Mouse (Mus musculus) adrenal gland, postnatal 10 days (tissue): Measurements from ENCODE around the gene B3galnt1. TPM values are rescaled to one million over a fixed set of nuclear protein-coding genes. Genes with fewer than 3 reads are reported as not detected.

Experiments used
- DNase-seq: peaks from one replicate; pipeline ENCODE4 v3.0.0; 2021; ENCODE audit warnings: mixed read lengths
- long read RNA-seq, 2 experiments: library from polyadenylated mRNA; stranded (forward); transcript quantifications; one replicate each; pipeline ENCODE4 v2.0.0; 2021
- total RNA-seq, 2 experiments: library from RNA; stranded (reverse); gene quantifications; 2 replicates each; pipeline ENCODE4 v1.2.3; 2021

Gene B3galnt1
- 10 to 100 TPM; 14.1 to 15.9 TPM for total RNA-seq
- long read RNA-seq, experiment 1, transcript B3galnt1-201 (3 exons, 2,028 nt): major isoform, 18 of 23 reads
- long read RNA-seq, experiment 1, partial matches to known transcripts: 3 of 23 reads
- long read RNA-seq, experiment 1, other reads (novel, unspliced or antisense): 2 of 23 reads
- long read RNA-seq, experiment 2, transcript B3galnt1-201 (3 exons, 2,028 nt): major isoform, 16 of 23 reads
- long read RNA-seq, experiment 2, partial matches to known transcripts: 0 of 23 reads
- long read RNA-seq, experiment 2, other reads (novel, unspliced or antisense): 7 of 23 reads

GRCm38 (mm10) chr3:69598261-69599165 lies at the start of gene B3galnt1:
B3galnt1 (minus strand) TSS chr3:69598960.
- DNase-seq: peak; percentile 82

GRCm38 (mm10) chr3:69634521-69634920 lies 35.8 kb upstream of the B3galnt1 start:
- DNase-seq: peak; percentile 35

- no peak for DNase-seq
These were observed 35.1 kb upstream of the B3galnt1 start for GRCm38 (mm10) chr3:69633706-69634420.

GRCm38 (mm10) chr3:69626963-69627590 lies 28.3 kb upstream of the B3galnt1 start:
- peak; percentile 30 for DNase-seq

GRCm38 (mm10) chr3:69626213-69626962 lies 27.6 kb upstream of the B3galnt1 start:
- DNase-seq: no peak

- DNase-seq: peak; percentile 31
These were observed 25.4 kb upstream of the B3galnt1 start for GRCm38 (mm10) chr3:69624182-69624581.

- no peak for DNase-seq
These were observed 9.1 kb upstream of the B3galnt1 start for GRCm38 (mm10) chr3:69607909-69608308.

- no peak for DNase-seq
These were observed 8.7 kb upstream of the B3galnt1 start for GRCm38 (mm10) chr3:69607468-69607867.

- no peak for DNase-seq
These were observed 8.2 kb upstream of the B3galnt1 start for GRCm38 (mm10) chr3:69606923-69607322.

GRCm38 (mm10) chr3:69599166-69599500 lies 373 bp upstream of the B3galnt1 start:
- no peak for DNase-seq

GRCm38 (mm10) chr3:69597816-69598215 lies 944 bp downstream of the B3galnt1 start:
- peak; percentile 4 for DNase-seq

- no peak for DNase-seq
These were observed 1.5 kb downstream of the B3galnt1 start for GRCm38 (mm10) chr3:69597211-69597610.

GRCm38 (mm10) chr3:69596116-69596515 lies 2.6 kb downstream of the B3galnt1 start:
- no peak for DNase-seq

GRCm38 (mm10) chr3:69594071-69594470 lies 4.7 kb downstream of the B3galnt1 start:
- DNase-seq: peak; percentile 8

- no peak for DNase-seq
These were observed 5.3 kb downstream of the B3galnt1 start for GRCm38 (mm10) chr3:69593426-69593825.

- no peak for DNase-seq
These were observed 10.5 kb downstream of the B3galnt1 start for GRCm38 (mm10) chr3:69588101-69588760.

GRCm38 (mm10) chr3:69583798-69584197 lies 15.0 kb downstream of the B3galnt1 start:
- DNase-seq: no peak

GRCm38 (mm10) chr3:69578791-69579190 lies 20.0 kb downstream of the B3galnt1 start:
- DNase-seq: no peak

- DNase-seq: no peak
These were observed 22.0 kb downstream of the B3galnt1 start for GRCm38 (mm10) chr3:69576715-69577114.

- DNase-seq: no peak
These were observed 23.2 kb downstream of the B3galnt1 start for GRCm38 (mm10) chr3:69575577-69575976.

- DNase-seq: no peak
These were observed 26.2 kb downstream of the B3galnt1 start for GRCm38 (mm10) chr3:69572561-69572960.
